Mouse (Mus musculus): Measurements from ENCODE around the gene Pcca. TPM values are rescaled to one million over a fixed set of nuclear protein-coding genes. Genes with fewer than 3 reads are reported as not detected.

Gene Pcca
- total RNA-seq, 2 experiments from 2014 or later: 98.8 to 103 TPM

DNA sequence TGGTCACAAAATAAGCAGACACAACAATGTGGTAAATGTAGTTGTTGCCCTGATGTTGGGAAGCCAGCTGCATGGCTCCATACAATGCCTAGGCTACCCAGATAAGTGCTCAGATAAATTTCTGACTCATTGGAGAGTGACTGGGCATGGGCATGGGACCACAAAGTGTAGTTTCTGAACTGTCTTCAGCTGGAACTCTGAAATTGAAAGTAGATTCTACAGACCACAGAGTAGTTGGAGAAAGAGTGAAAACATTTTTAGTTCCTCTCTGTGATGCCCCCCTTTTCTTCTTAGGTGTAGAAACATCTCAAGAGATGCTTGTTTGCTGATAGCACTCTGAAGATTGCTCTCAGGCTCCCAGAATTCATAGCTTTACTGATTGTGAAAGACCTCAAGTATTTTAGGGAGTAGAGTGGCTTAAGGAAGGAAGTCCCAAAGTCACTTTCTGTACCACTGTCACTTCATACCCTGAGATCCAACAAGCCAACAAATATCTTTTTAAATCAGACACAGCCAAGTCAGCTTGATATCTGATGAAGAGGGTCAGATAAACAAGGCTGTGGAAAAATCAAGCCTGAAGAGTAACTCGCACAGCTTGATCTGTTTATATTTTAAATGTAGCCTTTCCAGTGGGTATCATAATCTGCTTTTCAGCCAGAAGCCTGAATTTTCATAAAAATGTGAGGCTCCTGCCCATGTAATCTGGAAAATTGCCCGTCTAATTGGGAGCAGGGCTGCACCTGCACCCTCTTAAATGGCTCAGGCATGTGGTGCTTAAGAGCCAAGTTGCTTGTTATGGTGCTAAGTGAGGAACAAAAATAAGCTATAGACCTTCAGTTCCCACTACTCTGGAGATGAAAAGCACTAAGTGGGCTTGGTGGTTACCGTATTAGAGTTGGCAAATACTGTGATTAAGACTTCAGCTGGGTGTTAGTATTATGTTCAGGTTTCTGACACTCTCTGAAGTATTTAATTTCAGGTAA is 214.0 kb downstream of the Pcca start:
- no peak for DNase-seq

DNA sequence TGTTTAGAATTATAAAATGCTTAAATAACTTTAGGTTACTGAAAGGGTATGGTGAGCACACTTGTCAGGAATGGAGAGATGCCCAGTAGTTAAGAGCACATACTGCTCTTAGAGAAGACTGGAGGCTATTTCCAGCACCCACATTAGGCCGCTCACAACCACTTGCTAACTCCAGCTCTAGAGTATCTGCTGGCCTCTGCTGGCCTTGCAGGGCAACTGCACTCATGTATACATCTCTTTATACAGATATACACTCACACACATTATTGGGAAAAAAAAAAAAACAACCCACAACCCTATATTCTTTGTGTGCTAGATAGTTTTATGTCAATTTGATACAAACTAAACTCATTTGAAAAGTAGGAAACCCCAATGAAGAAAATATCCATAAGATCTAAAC is 217.4 kb downstream of the Pcca start:
- DNase-seq: no peak

DNA sequence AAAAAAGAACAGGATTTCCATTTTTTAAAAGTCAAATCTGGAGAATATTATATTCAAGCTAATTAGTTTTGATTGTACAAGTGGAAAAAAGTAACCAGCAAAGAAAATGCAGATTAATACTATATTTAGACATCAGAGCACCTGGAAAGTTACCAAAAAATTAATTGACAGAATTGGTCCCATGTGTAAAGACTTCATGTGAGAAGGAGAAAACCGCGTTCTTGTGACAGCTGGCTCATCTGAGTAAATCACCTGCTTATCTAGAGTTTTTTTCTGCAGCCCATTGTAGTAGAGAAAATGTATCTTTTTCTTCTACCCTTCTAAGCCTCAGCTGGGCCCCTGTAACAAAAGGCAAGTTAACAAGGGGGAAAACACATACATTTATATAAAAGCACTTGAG is 219.2 kb downstream of the Pcca start:
- DNase-seq: no peak

DNA sequence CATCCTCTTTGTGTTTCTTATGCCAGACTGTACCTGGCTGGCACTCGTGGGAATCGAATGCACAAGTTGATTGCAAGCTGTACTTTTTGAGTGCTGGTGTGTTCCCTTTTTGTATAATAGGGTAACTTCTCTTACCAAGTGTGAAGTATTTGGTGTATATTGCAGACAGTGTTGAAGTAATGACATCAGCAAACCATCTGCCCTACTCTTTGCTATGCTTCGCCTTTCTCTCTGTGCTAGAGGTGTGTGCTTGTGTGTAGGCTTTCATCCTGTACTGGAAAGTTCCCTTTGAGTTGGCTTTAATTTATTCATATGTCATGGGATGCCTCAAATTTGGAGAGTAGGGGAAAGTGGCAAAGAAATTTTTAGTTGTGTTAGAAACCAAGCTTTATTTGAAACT is 220.2 kb downstream of the Pcca start:
- DNase-seq: no peak

DNA sequence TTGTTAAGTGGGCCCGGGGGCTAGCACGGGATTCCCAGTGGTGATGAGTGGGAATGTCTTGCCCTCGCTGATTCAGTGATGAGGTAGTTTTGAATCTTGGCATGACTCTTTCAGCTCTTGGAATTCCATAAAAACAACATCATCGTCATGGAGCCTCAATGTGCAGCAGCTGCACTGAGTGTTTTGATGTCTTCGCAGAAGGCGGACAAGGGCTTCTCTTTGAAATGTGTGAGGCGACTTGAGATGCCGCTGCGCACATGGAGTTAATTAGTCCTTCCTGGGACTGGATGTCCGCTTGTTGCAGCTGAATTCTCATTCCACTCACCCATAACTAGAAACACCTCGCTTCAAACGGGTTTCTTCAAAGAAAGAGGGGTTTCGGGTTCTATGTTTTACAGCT is 221.4 kb downstream of the Pcca start:
- DNase-seq: no peak

DNA sequence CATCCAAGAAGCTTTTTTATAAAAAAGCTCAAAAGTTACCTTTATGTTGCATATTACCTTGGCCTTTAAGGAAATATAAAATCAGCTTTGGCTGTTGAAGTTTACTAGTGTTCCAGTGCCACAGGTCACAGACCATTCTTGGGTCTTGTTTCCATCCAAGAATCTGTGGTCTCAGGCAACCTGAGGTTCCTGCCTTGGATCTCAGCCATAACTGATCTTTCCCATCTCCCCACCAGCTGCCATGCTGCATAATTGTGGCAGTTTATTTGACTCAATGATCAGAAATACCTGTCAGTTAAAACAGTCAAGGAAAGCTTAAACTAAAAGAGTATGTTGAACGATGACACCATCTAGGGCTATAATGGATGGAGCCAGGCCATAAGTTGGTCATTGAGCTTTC is 222.5 kb downstream of the Pcca start:
- no peak for DNase-seq

DNA sequence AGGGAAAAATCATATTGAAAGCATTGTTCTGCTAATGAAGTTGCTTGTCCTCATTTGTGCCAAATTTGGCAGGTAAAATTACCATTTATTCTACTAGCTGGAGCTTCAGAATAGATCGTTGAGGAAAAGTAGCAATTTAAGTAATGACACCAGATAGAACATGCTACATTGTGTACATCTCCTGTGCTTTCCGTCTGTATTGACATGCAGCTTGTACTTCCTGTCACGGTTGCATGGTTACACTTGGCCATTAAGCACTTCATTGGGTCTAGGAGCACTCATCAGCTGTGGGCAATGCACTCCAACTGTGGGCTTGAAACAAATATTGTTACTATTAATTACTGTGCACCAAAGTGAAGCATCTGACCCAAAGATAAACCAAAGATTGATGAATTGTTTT is 225.8 kb downstream of the Pcca start:
- no peak for DNase-seq

DNA sequence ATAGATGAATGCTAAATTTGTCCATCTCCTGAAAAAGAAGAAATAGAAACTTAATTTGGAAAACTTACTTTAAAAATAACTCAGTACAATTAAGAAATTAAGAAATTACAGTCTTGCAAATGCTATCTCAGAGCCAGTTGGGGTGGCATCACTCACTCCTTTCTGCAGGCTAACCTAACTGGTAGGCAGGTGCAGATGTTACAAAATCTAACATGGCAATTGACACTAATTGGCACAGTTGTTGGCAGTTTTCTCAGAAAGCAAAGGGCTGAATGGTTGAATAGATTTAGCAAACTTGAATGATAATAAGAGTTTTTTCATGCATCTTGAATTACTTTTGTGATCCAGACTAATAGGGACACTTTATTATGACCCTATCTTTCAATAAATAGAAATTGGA is 226.7 kb downstream of the Pcca start:
- no peak for DNase-seq

DNA sequence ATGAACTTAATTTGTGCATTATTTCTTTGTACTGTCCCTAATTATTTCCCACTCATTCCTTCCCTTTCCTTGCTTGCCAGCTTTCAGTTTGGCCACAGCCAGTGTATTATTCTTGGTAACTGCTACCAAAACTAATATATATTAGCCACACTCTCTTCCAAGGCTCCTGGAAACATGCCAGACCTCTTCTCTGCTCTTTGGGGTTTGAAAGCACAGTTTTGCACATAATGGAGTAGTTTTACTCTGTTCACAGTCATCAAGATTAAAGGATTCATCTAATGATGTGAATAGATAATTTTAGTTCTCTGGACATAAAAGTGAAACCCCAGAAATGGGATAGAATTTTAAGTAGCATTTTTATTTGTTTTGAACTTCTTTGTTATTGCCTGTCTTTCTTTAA is 228.5 kb downstream of the Pcca start:
- DNase-seq: no peak

DNA sequence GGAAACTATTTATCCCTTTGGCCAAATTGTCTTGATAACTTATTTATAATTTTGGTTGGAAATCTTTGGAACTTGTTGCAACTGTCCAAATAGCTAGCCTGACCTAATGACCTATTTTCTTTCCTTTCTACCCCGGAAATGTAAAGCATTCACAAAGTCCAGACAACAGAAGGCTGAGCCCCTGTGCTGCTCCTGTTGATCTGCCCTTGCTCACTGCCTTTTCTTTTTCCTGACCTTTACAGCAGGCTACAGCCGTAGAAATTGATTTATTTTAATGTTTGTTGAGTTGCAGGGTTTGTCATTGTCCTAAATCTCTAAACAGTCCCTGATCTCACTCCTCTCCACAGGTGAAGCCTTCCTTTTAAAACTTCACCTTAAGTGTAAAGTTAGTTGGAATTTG is 231.8 kb downstream of the Pcca start:
- DNase-seq: no peak

DNA sequence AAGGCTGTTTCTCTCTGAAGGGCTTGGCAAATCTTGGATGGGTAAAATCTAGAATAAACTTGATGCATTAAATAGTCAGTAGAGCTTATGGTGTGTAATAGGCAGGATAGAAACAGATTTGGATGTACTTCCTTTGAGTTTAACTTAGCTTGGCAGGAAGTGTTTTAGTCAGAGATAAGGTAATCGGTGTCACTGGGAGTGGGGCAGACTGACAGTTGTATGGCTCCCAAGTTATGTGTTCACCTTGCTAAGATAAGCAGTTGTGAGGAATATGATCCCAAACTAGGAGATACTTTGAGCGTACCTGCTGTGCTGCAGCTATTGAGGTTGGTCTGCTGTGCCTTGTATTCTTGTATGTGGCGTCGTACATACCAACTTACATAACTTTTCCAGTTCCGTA is 232.3 kb downstream of the Pcca start:
- DNase-seq: no peak

DNA sequence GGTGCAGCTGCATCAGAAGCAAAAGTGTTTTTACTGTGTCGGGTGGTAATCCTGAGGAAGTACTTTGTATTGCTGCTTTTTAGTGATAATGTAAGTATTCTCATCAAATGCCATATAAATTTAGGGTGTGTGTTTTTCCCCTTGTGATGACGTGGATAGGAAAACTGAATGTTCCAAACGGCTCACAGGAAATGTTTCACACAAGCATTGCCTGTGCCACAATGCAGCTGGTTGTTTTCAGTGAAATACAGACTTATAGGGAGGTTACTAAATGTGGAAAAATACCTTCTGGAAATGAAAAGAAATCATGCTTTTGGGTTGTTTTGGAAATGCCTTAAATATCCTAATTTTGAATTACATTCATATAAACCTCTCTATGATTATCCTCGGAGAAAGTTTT is 250.6 kb downstream of the Pcca start:
- DNase-seq: no peak

DNA sequence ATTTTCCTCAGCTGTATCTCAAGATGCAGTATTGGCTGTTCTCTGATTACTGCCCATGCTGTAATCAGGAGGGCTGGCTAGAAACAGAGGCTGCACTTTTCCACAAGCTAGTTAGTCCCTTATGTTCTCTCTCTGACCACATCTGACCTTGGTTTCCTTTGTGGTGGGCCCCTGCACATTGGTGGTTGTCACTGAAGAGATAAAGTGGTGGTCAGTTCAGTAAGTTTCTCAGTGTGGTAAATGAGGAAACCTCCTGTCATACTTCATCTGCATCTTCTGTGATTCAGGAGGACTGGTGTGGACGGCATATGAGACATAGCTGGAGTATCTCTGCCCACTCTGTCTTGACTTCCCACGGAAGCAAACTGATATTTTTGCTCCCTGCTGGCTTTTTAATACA is 254.1 kb downstream of the Pcca start:
- DNase-seq: no peak

DNA sequence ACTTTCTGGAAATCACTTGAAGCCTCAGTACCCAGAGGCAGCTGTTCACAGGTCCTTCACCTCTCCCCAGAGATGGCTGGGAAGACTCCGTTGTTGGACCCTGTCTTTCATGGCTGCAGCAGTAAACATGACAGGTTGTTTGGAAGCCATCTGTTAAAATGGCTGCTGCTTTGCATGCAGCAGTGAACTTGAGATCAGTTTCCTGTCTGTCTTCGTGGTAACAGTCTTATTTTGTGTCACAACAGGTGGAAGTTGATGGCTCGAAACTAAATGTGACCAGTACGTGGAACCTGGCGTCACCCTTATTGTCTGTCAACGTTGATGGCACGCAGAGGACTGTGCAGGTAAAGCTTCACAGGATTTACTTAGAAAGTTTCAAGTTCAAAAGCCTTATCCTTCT is 256.0 kb downstream of the Pcca start:
- no peak for DNase-seq

DNA sequence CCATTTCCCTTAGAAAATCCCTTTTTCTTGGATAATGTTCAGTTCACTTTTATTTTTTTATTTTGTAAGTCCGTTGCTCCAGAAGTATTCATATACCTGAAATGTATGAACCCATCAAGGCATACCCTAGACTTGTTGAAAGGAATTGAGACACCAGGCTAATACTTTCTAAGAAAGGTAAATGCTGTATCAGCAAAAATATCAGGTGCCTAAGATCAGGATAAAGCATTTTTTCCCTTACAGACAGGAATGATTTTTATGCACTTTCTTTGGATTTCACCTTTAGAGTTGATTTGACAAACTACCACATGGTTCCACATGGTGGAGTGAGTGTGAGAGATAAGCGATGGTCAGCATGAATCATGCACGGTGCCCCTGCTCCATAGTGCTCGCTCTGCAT is 259.2 kb downstream of the Pcca start:
- DNase-seq: no peak

DNA sequence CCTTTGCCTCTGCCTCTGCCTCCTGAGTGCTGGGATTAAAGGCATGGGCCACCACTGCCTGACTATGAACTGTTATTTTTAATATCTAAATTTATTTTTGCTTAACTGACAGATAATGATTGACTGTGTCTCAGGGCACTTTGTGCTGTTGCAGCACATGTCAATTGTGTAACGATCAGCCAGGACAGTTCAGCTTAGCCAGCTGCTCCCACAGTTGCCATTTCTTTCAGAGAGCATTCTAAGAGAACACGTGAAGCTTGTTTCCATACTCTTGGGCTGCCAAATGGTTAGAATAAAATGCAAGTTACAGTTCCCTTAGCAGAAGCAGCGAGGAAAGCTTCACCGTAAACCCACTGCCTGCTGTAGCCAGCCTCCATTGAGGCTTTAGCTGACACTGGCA is 266.2 kb downstream of the Pcca start:
- DNase-seq: no peak

DNA sequence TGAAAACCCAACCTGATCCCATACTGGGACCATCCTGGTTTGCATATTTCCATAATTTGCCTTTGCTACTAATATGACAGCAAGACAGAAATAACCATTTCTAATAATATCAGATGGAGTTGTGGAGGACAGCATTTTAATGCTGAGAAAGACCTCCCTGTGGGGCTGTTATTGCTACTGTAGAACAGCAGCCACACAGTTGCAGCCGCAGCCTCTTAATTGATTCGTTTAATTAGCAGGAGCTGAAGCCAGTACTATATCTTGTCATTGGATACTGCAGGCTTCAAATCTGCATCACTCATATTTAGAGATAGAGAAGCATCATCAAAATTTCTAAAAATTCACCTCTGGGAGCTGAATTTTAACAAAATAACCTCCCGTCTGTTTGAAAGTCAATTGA is 286.9 kb downstream of the Pcca start:
- DNase-seq: no peak

DNA sequence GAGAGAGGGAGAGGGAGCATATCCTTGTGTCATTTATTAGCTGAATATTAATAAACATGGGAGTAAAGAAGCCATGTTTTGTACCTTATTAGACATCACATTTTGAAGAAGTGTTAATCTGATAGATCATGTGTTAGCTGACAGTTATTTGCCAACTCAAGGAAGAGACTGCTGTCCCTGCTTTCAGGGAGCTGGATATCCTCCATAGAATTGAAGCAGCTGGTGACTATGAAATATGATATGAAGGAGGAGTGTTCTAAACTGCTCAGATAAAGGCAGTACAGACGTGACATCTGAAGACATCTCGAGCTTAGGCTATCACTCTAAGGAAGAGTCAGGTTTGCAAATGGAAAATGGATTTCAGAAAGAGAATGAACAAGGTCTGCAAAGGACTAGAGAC is 289.7 kb downstream of the Pcca start:
- DNase-seq: no peak

DNA sequence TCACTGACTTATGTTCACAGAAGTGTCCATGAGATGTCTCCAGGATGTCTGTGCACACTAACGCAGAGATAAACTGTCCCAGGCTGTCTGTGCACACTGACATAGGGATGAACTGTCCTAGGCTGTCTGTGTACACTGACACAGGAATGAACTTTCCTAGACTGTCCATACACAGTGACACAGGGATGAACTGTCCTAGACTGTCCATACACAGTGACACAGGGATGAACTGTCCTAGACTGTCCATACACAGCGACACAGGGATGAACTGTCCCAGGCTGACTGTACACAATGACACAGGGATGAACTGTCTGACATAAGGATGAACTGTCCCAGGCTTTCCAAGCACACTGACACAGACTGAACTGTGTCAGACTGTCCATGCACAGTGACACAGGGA is 291.3 kb downstream of the Pcca start:
- DNase-seq: no peak

DNA sequence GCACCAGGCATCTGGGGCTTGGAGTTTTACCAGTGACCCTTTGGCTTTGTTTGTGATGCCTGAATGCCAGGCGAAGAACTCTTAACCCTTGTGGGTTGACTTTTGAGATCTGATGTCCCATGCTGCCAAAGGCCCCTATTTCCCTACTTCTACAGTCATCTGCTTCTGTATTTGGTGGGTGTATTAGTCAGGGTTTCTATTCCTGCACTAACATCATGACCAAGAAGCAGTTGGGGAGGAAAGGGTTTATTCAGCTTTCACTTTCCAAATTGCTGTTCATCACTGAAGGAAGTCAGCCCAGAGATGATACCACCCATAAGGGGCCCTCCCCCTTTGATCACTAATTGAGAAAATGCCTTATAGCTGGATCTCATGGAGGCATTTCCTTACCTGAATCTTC is 296.3 kb downstream of the Pcca start:
- no peak for DNase-seq

DNA sequence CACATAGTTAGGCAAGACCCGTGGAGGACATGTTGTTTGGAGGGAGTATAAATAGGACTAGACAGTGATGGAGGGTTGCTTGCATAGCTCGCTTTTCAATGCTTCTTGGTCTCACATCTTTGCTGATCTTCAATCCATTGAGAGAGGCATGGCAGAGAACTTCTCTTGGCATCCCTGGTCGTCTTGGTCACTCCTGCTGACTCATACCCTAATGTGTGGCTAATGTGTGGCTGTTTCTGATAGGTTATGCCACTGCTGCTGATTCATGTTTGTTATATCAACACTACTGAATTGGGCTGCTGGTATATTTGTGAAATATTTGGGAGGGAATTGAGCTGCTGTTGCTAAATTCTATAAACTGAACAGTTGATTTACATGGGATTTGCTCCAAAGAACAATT is 299.5 kb downstream of the Pcca start:
- DNase-seq: no peak

DNA sequence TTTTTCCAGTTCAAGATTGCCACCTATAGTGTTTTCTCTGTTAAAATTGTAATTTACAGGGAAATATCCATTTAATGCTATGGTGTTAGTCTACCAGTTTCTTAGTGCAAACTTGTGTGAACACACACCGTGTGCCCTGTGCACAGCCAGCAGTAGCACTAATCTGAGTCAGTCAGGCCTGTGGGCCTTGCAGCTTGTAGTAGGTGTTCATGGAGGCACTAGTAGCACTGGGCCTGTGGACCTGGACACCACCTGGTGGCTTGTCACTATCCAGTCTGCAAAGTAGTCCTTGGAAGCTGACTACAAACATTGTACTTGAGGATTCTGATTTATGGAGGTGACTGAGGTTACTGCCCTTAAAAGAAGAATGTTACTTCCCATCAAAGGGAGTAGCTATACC is 300.6 kb downstream of the Pcca start:
- no peak for DNase-seq

DNA sequence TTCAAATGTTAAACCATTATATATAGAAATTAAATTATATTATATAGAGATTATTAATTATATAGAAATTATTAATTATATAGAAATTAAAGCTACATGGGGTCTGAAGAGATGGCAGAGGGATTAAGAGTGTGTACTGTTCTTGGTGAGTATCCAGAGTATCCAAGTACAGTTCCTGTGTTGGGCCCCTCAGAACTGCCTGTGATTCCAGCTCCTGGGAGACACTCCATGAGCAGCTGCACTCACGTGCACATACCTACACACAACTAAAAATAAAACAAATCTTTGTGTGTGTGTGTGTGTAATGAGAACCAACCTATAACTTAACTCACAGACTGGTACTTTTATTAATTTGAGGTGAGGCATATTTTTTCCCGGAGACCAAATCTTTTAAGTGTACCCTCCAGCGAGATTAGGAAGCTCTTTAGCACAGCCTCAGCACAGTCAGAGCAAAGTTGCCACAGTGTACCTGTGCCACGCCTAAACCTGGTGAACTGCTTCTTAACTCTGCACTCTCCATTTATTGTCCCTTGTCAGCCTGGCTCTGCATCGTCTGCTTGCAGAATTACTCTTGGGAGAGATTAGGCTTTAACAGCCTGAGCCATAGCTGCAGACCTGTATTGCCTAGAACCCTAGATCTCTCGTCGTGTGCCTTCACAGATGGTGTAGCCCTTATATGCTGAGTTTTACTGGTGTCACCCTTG is 301.5 kb downstream of the Pcca start:
- DNase-seq: no peak

DNA sequence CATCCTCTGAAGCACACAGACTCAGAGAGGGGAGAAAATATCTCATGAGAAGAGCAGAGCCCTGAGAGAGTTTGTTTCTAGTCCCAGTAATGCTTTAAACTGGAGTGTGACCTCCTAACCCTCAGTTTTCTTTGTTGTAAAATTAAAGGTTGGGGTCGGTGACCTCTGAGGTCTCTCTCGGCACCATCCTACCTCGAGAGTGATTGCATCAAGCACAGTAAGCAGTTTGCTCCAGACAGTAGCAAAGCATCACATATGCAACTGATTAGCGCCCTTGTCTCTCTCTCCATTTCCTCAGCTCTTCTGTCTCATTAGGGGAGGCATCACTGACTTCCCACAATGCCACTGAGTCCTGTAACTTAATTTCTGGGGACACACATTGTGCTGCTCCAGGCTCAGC is 302.1 kb downstream of the Pcca start:
- no peak for DNase-seq

All from heart, adult 18-20 months (tissue).